Mouse (Mus musculus): ENCODE data around the gene Dmxl2.

The Dmxl2 gene

GRCm38 (mm10) chr9:54499291-54499690, 2.1 kb downstream of the Dmxl2 start:
- no peak for DNase-seq

- no peak for DNase-seq
These were observed 11.0 kb downstream of the Dmxl2 start for GRCm38 (mm10) chr9:54490431-54490830.

GRCm38 (mm10) chr9:54489599-54489998, 11.8 kb downstream of the Dmxl2 start:
- DNase-seq = no peak

GRCm38 (mm10) chr9:54484927-54485326, 16.5 kb downstream of the Dmxl2 start:
- DNase-seq = no peak

GRCm38 (mm10) chr9:54483215-54483614, 18.2 kb downstream of the Dmxl2 start:
- DNase-seq = no peak

GRCm38 (mm10) chr9:54482763-54483162, 18.7 kb downstream of the Dmxl2 start:
- DNase-seq = no peak

GRCm38 (mm10) chr9:54479054-54479453, 22.4 kb downstream of the Dmxl2 start:
- DNase-seq = no peak

- no peak for DNase-seq
These were observed 23.3 kb downstream of the Dmxl2 start for GRCm38 (mm10) chr9:54478117-54478516.

DNA sequence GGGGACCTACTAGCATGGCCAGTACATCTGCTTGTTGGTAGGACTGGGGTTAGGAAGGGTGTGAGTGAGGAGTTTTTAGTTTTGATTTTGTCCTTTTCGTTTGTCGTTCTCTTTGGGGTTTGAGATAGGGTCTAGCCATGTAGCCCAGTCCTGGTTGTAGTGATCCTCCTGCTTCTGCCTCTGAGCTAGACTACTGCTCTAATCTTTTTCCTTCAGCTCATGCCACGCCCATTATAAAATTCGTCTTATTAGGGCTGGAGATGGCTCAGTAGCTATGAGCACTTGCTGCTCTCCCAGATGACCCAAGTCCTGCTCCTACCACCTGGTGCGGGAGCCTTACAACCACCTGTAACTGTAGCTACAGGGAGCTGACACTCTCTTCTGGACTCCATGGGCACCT, 26.9 kb downstream of the Dmxl2 start:
- DNase-seq = no peak

- DNase-seq = no peak
These were observed 27.4 kb downstream of the Dmxl2 start for GRCm38 (mm10) chr9:54474031-54474430.

DNA sequence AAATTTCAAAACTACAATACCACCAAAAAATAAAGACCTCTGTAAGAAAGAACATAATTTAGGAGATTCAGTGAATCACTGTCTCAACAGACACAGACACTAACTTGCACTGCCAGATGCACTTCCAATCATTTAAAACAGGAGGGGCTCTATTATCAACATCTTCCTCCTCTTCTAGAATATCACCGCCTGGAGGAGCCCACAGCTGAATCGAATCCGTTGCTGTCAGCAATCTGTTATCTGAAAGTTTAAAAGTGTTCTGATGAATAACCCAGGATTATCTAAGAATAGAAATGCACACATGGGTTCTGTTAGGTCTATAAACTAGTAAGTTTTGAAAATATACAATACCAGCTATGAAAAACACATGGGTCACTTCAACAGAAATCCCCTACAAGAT, 28.6 kb downstream of the Dmxl2 start:
- no peak for DNase-seq

GRCm38 (mm10) chr9:54469339-54469738, 32.1 kb downstream of the Dmxl2 start:
- DNase-seq = no peak

GRCm38 (mm10) chr9:54467433-54467933, 33.9 kb downstream of the Dmxl2 start:
- DNase-seq = no peak

DNA sequence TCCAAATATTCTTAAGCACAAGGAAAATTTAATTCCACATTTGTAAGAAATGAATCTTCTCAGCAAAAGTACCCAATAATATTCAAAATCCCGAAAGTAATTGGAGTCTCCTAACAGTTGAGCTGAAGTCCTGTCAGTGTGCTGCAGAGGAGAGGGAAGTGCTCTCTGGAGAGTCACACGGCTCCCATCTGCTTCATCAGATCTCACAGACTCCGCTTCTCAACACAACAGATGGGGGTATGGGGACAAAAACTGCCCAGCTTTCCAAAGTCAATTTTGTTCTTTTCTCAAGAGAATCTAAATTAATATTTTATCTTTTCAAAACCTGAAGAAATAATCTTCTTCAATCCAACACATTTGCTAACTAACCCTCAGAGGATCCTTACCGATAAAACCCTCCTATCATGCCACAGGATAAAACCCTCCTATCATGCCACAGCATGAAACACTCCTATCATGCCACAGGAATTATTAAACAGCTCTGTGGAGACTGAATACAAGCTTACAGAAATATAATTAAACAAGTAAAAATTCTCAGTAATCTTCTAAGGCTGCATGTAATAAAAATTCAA, 37.9 kb downstream of the Dmxl2 start:
- DNase-seq = no peak

DNA sequence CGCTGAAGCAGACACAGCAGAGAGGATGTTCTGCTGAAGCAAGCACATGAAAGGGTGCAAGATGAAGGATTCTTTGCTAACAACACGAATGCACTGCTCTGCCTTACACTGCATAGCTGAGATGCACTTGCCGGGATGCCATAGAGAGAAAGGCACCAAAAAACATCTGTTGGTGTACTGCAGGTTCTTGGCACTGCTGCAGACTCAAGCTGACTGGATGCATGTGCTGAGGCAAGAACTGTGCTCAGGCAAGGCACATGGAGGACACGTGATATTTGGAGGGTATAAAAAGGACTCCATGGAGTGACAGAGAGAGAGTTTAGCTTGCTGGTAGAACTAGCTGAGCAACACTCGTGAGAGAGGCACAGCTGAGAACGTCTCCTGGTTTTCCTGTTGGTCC, 62.4 kb downstream of the Dmxl2 start:
- DNase-seq = no peak

- DNase-seq = peak; percentile 59
These were observed 63.2 kb downstream of the Dmxl2 start for GRCm38 (mm10) chr9:54438246-54438645.

- DNase-seq = no peak
These were observed 85.2 kb downstream of the Dmxl2 start for GRCm38 (mm10) chr9:54416238-54416637.

DNA sequence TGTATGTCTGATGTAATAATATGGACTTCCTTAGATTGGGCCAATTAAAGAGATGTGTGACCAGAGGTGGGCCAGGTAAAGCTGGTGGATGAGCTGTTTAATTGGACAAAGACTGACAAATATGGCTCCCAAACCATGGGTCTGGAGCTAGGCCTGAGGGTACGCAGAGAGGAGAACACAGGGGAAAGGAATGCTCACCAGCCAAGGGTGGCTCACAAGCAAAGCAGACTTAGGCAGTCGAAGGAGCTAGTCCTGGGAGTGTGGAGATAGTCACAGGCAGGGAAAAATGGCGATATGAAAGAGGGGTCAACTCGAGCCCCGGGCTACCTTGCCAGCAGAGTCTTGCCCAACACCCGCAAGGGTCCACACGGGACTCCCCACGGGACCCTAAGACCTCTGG, 144.7 kb downstream of the Dmxl2 start:
- DNase-seq = no peak

GRCm38 (mm10) chr9:54342026-54342425, 159.4 kb downstream of the Dmxl2 start:
- DNase-seq = no peak

DNA sequence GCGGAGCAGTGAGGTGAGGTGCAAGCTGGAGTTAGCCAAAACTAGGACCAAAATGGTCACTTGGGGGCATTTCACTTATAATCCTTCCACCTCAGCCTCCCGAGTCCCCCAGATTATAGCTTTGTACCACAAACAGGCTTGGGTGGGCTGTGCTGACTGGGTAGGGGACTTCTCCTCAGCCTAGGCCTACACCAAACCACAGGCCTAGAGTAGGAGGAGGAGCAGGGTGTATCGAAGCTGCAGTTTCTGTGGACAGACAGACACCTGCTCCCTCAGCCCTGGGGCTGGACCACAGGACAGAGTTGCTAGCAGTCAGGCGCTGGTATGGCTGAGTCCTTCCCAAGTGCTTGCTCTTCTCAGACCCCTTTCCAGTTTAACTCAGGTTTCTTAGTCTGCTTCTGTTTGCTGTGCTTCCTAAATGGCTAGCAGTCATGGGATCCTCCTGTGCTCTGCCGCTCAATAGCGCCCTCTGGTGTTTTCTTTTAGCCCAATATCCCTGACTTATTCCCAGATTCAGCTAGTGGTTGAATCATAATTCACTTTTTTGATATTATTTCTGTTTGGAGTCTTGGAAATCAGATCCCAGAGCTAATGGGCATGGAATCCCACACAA, 164.8 kb downstream of the Dmxl2 start:
- peak; percentile 32 for DNase-seq

GRCm38 (mm10) chr9:54335582-54335981, 165.8 kb downstream of the Dmxl2 start:
- no peak for DNase-seq

DNA sequence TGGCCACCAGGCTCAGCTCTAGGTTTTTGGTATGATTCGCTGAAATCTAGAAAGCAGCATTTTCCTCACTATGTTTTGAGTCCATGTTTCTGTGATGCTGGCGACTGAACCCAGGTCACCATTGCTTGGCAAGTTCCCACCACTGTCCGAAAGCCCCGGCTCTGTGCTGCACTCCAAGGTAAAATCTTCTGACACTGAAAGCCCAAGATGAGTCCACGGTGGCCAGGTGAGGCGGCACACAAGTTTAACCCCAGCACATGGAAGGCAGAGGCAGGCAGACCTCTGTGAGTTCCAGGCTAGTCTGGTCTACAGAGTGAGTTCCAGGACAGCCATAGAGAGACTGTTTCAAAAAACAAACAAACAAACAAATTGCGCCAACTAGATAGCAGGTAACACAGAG, 172.2 kb downstream of the Dmxl2 start:
- DNase-seq = no peak

- no peak for DNase-seq
These were observed 178.0 kb downstream of the Dmxl2 start for GRCm38 (mm10) chr9:54323456-54323855.

DNA sequence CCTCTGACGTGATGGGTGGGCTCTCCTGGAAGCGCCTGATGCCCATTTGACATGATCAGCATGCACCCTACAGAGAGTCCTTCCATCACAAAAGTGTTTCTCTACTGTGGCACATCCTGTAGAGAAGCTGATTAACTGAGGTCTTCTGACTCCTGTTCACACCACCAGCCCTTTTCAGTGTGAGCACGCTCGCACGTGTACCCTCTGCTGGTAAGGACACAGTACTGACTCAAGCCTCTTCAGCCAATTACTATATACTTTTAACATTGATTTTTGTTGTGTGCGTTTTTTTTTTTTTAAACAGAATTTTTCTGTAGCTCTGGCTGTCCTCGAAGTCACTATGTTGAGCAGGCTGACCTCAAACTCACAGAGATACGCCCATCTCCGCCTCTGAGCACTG, 185.1 kb downstream of the Dmxl2 start:
- DNase-seq = no peak
